Mouse (Mus musculus) heart, adult 10 weeks (tissue): ENCODE data around the gene Ubap2. TPM values are rescaled to one million over a fixed set of nuclear protein-coding genes. Genes with fewer than 3 reads are reported as not detected.

ENCODE experiments used
- polyA plus RNA-seq: library from polyadenylated mRNA; stranded (reverse); fragments of 350-450 nt; fragmentation: Illumina TruSeq; extraction: RNeasy Lipid Tissue Mini Kit (QIAGEN cat#74804); gene quantifications from one replicate; pipeline ENCODE4 v1.2.3, GENCODE M21; 2014; ENCODE audit warnings: low read depth, low replicate concordance

The Ubap2 gene
- 36.3 TPM for polyA plus RNA-seq

GRCm38 (mm10) chr4:41274980-41275850 lies at the start of gene Ubap2:
Gene Ubap2 (minus strand): TSS chr4:41275144.

GRCm38 (mm10) chr4:41314141-41315129 lies 39.5 kb upstream of the Ubap2 start, which contains the start of gene Dcaf12:
Gene Dcaf12 (minus strand): TSS chr4:41314889.

Other genes starting within 250 kb of the Ubap2 start
- 19.4 TPM for gene Aqp7, start 227.0 kb downstream of the Ubap2 start, polyA plus RNA-seq
- not detected for gene Aqp3, start 177.0 kb downstream of the Ubap2 start, polyA plus RNA-seq
- 12.5 TPM for gene Nol6, start 150.7 kb downstream of the Ubap2 start, polyA plus RNA-seq
- gene Ube2r2, start 139.4 kb downstream of the Ubap2 start, polyA plus RNA-seq, result 146 TPM
- 21.9 TPM for gene Dcaf12, start 39.7 kb upstream of the Ubap2 start, polyA plus RNA-seq
- 38.3 TPM for gene Ubap1, start 73.9 kb upstream of the Ubap2 start, polyA plus RNA-seq
- gene Kif24, start 189.7 kb upstream of the Ubap2 start, polyA plus RNA-seq, result 0.08 TPM
- gene Nudt2, start 190.0 kb upstream of the Ubap2 start, polyA plus RNA-seq, result 39.1 TPM
- 7.1 TPM for gene AI464131, start 227.9 kb upstream of the Ubap2 start, polyA plus RNA-seq
- gene 1110017D15Rik, start 242.2 kb upstream of the Ubap2 start, polyA plus RNA-seq, result not detected